Mouse (Mus musculus): ENCODE results near the gene Ghrl. TPM values are rescaled to one million over a fixed set of nuclear protein-coding genes. Genes with fewer than 3 reads are reported as not detected.
"Not testable (repeated sequence)": the region's sequence is repeated elsewhere in the genome, so short reads cannot be mapped to it uniquely, and the experiment has no call there.

Ghrl gene
- polyA plus RNA-seq, 1 experiment from 2014 or later = 0.61 TPM

GRCm38 (mm10) chr6:113714276-113714675 lies 5.4 kb downstream of the Ghrl start:
- WGBS = 88% methylated on average over 2 of the region's 2 CpGs
- Histone ChIP-seq H3K9ac (ENCODE audit: low read depth, low read length) (no peak overlapping the region), H3K4me3 (ENCODE audit: low read depth, low read length) (no peak overlapping the region), H3K9me3 (ENCODE audit: control insufficient read depth, low read length) (no peaks in the 10 kb centered on the region), H3K36me3 (ENCODE audit: control insufficient read depth, insufficient read depth, low read length) (peaks cover 81% of the 10 kb centered on the region), H3K27me3 (replicated peaks; ENCODE audit: control insufficient read depth, insufficient read depth, low read length) (no peaks in the 10 kb centered on the region), H3K4me2 (ENCODE audit: low read depth, low read length) (no peak overlapping the region), H3K4me1 (ENCODE audit: control insufficient read depth, insufficient read depth, low read length) (no peaks in the 10 kb centered on the region), H3K27ac (replicated peaks; ENCODE audit: low read depth, low read length) (no peak overlapping the region)
- no peak for ATAC-seq (ENCODE audit: low read depth)
- DNase-seq (ENCODE audit: low spot score) = no peak

GRCm38 (mm10) chr6:113713389-113713788 lies 6.3 kb downstream of the Ghrl start:
- WGBS = 91% methylated on average over 5 of the region's 5 CpGs
- H3K4me1 ChIP-seq (ENCODE audit: control insufficient read depth, insufficient read depth, low read length); DNase-seq (ENCODE audit: low spot score); H3K27ac ChIP-seq (replicated peaks; ENCODE audit: low read depth, low read length); H3K9me3 ChIP-seq (ENCODE audit: control insufficient read depth, low read length); H3K4me3 ChIP-seq (ENCODE audit: low read depth, low read length); H3K4me2 ChIP-seq (ENCODE audit: low read depth, low read length); H3K9ac ChIP-seq (ENCODE audit: low read depth, low read length); ATAC-seq (ENCODE audit: low read depth); H3K27me3 ChIP-seq (replicated peaks; ENCODE audit: control insufficient read depth, insufficient read depth, low read length): not testable (repeated sequence)
- H3K36me3 ChIP-seq (ENCODE audit: control insufficient read depth, insufficient read depth, low read length) = peaks cover 84% of the 10 kb centered on the region

GRCm38 (mm10) chr6:113712718-113713117 lies 7.0 kb downstream of the Ghrl start:
- Histone ChIP-seq H3K9ac (ENCODE audit: low read depth, low read length) (no peak overlapping the region), H3K9me3 (ENCODE audit: control insufficient read depth, low read length) (no peaks in the 10 kb centered on the region), H3K27me3 (replicated peaks; ENCODE audit: control insufficient read depth, insufficient read depth, low read length) (no peaks in the 10 kb centered on the region), H3K4me1 (ENCODE audit: control insufficient read depth, insufficient read depth, low read length) (no peaks in the 10 kb centered on the region), H3K36me3 (ENCODE audit: control insufficient read depth, insufficient read depth, low read length) (peaks cover 90% of the 10 kb centered on the region), H3K4me2 (ENCODE audit: low read depth, low read length) (no peak overlapping the region), H3K4me3 (ENCODE audit: low read depth, low read length) (no peak overlapping the region), H3K27ac (replicated peaks; ENCODE audit: low read depth, low read length) (no peak overlapping the region)
- WGBS = 93% methylated on average over 3 of the region's 3 CpGs
- ATAC-seq (ENCODE audit: low read depth) (no peak), DNase-seq (ENCODE audit: low spot score) (no peak)

- Histone ChIP-seq H3K27ac (replicated peaks; ENCODE audit: low read depth, low read length) (peak overlapping the region; percentile 87), H3K27me3 (replicated peaks; ENCODE audit: control insufficient read depth, insufficient read depth, low read length) (no peaks in the 10 kb centered on the region), H3K4me1 (ENCODE audit: control insufficient read depth, insufficient read depth, low read length) (peaks cover 18% of the 10 kb centered on the region), H3K4me3 (ENCODE audit: low read depth, low read length) (peak overlapping the region; percentile 90), H3K9ac (ENCODE audit: low read depth, low read length) (peak overlapping the region; percentile 84), H3K4me2 (ENCODE audit: low read depth, low read length) (peak overlapping the region; percentile 96), H3K9me3 (ENCODE audit: control insufficient read depth, low read length) (no peaks in the 10 kb centered on the region), H3K36me3 (ENCODE audit: control insufficient read depth, insufficient read depth, low read length) (peaks cover 29% of the 10 kb centered on the region)
- DNase-seq (ENCODE audit: low spot score) (peak; percentile 35), ATAC-seq (ENCODE audit: low read depth) (peak; percentile 62; the same call in 1 of the 2 replicates)
- WGBS = under 1% methylated on average over 31 of the region's 113 CpGs
Measured at GRCm38 (mm10) chr6:113697222-113698205, 22.2 kb downstream of the Ghrl start.

GRCm38 (mm10) chr6:113696582-113697221 lies 23.0 kb downstream of the Ghrl start, which contains the start of gene Tatdn2:
Tatdn2 (plus strand) TSS chr6:113697050.
- Histone ChIP-seq H3K4me1 (ENCODE audit: control insufficient read depth, insufficient read depth, low read length) (peaks cover 18% of the 10 kb centered on the region), H3K9me3 (ENCODE audit: control insufficient read depth, low read length) (no peaks in the 10 kb centered on the region), H3K4me3 (ENCODE audit: low read depth, low read length) (peak within 1 kb of the TSS; percentile 90), H3K27ac (replicated peaks; ENCODE audit: low read depth, low read length) (peak within 1 kb of the TSS; percentile 87), H3K27me3 (replicated peaks; ENCODE audit: control insufficient read depth, insufficient read depth, low read length) (no peaks in the 10 kb centered on the region), H3K9ac (ENCODE audit: low read depth, low read length) (peak within 1 kb of the TSS; percentile 84), H3K4me2 (ENCODE audit: low read depth, low read length) (peak within 1 kb of the TSS; percentile 96), H3K36me3 (ENCODE audit: control insufficient read depth, insufficient read depth, low read length) (peaks cover 21% of the 10 kb centered on the region)
- under 1% methylated on average over 46 of the region's 58 CpGs for WGBS
- ATAC-seq (ENCODE audit: low read depth) (peak; percentile 100), DNase-seq (ENCODE audit: low spot score) (peak; percentile 99)

- Histone ChIP-seq H3K27ac (replicated peaks; ENCODE audit: low read depth, low read length) (peak overlapping the region; percentile 84), H3K36me3 (ENCODE audit: control insufficient read depth, insufficient read depth, low read length) (peaks cover 13% of the 10 kb centered on the region; the same call in 1 of the 2 replicates), H3K9me3 (ENCODE audit: control insufficient read depth, low read length) (no peaks in the 10 kb centered on the region), H3K4me2 (ENCODE audit: low read depth, low read length) (peak overlapping the region; percentile 96), H3K27me3 (replicated peaks; ENCODE audit: control insufficient read depth, insufficient read depth, low read length) (no peaks in the 10 kb centered on the region), H3K4me1 (ENCODE audit: control insufficient read depth, insufficient read depth, low read length) (peaks cover 20% of the 10 kb centered on the region), H3K9ac (ENCODE audit: low read depth, low read length) (peak overlapping the region; percentile 61), H3K4me3 (ENCODE audit: low read depth, low read length) (peak overlapping the region; percentile 90)
- 63% methylated on average over 4 of the region's 4 CpGs for WGBS
- DNase-seq (ENCODE audit: low spot score) (no peak), ATAC-seq (ENCODE audit: low read depth) (no peak)
Measured at GRCm38 (mm10) chr6:113695766-113696355, 23.8 kb downstream of the Ghrl start.

GRCm38 (mm10) chr6:113695203-113695602 lies 24.5 kb downstream of the Ghrl start:
- no peak overlapping the region for H3K4me2 ChIP-seq (ENCODE audit: low read depth, low read length)
- WGBS = 69% methylated on average over 1 of the region's 1 CpGs
- H3K4me3 ChIP-seq (ENCODE audit: low read depth, low read length) = no peak overlapping the region
- no peak for DNase-seq (ENCODE audit: low spot score)
- H3K27me3 ChIP-seq (replicated peaks; ENCODE audit: control insufficient read depth, insufficient read depth, low read length) = no peaks in the 10 kb centered on the region
- H3K4me1 ChIP-seq (ENCODE audit: control insufficient read depth, insufficient read depth, low read length) = peaks cover 26% of the 10 kb centered on the region
- ATAC-seq (ENCODE audit: low read depth) = no peak
- H3K36me3 ChIP-seq (ENCODE audit: control insufficient read depth, insufficient read depth, low read length) = peaks cover 8% of the 10 kb centered on the region; the same call in 1 of the 2 replicates
- H3K9ac ChIP-seq (ENCODE audit: low read depth, low read length) = no peak overlapping the region
- H3K9me3 ChIP-seq (ENCODE audit: control insufficient read depth, low read length) = no peaks in the 10 kb centered on the region
- no peak overlapping the region for H3K27ac ChIP-seq (replicated peaks; ENCODE audit: low read depth, low read length)

- ATAC-seq (ENCODE audit: low read depth) = no peak
- WGBS = 85% methylated on average over 5 of the region's 5 CpGs
- Histone ChIP-seq H3K36me3 (ENCODE audit: control insufficient read depth, insufficient read depth, low read length) (no peaks in the 10 kb centered on the region), H3K4me3 (ENCODE audit: low read depth, low read length) (no peak overlapping the region), H3K9ac (ENCODE audit: low read depth, low read length) (no peak overlapping the region), H3K9me3 (ENCODE audit: control insufficient read depth, low read length) (no peaks in the 10 kb centered on the region), H3K4me1 (ENCODE audit: control insufficient read depth, insufficient read depth, low read length) (peaks cover 22% of the 10 kb centered on the region), H3K27me3 (replicated peaks; ENCODE audit: control insufficient read depth, insufficient read depth, low read length) (no peaks in the 10 kb centered on the region), H3K27ac (replicated peaks; ENCODE audit: low read depth, low read length) (no peak overlapping the region), H3K4me2 (ENCODE audit: low read depth, low read length) (no peak overlapping the region)
- no peak for DNase-seq (ENCODE audit: low spot score)
Measured at GRCm38 (mm10) chr6:113693377-113693776, 26.3 kb downstream of the Ghrl start.
